Mouse (Mus musculus) heart, adult 2 months (tissue): ENCODE measurements around the gene B4gat1.

Source experiments
- CTCF ChIP-seq: fragments of 200-600 bp; IDR thresholded peaks from 2 replicates; pipeline ENCODE4 v1.8.1; 2022; ENCODE audit warnings: antibody characterized with exemption, mild to moderate bottlenecking, moderate library complexity
- EP300 ChIP-seq: fragments of 200-500 bp; IDR thresholded peaks from 2 replicates; pipeline ENCODE4 v1.6.1; 2011; ENCODE audit warnings: low read depth, low read length, control low read depth; ENCODE audit not compliant: insufficient read depth
- POLR2A ChIP-seq: fragments of 200-500 bp; IDR thresholded peaks from 2 replicates; pipeline ENCODE4 v1.6.1; 2011; ENCODE audit warnings: mild to moderate bottlenecking, low read depth, low read length, control low read depth; ENCODE audit not compliant: insufficient read depth

GRCm38 (mm10) chr19:5041588-5041987 is 3.0 kb downstream of the B4gat1 start:
- TF ChIP-seq CTCF (no peak), POLR2A (no peak), EP300 (no peak)
